Mouse (Mus musculus) kidney, embryonic 16.5 days (tissue): Measurements from ENCODE around the gene Gm5592. TPM values are rescaled to one million over a fixed set of nuclear protein-coding genes. Genes with fewer than 3 reads are reported as not detected.
"Not testable (repeated sequence)": the region's sequence is repeated elsewhere in the genome, so short reads cannot be mapped to it uniquely, and the experiment has no call there.

Experiments
- ATAC-seq: fragments of 200-750 bp; cut with Nextera tagmentation; 2 replicates; pipeline ENCODE4 v1.8.0; 2017; ENCODE audit warnings: moderate TSS enrichment; ENCODE audit not compliant: low FRiP score, low TSS enrichment
- H3K27ac ChIP-seq: fragments of 300-500 bp; sonication (generic); 2 replicates; pipeline ENCODE4 v1.5.1; 2014; ENCODE audit warnings: low read length
- H3K27me3 ChIP-seq: fragments of 300-500 bp; sonication (generic); 2 replicates; pipeline ENCODE4 v1.6.1; 2014; ENCODE audit warnings: low read length, control low read depth, mixed read lengths; ENCODE audit not compliant: insufficient read depth
- H3K36me3 ChIP-seq: fragments of 300-500 bp; sonication (generic); 2 replicates; pipeline ENCODE4 v1.6.1; 2014; ENCODE audit warnings: low read length, control low read depth, mixed read lengths; ENCODE audit not compliant: insufficient read depth
- H3K4me1 ChIP-seq: fragments of 300-500 bp; sonication (generic); 2 replicates; pipeline ENCODE4 v1.6.1; 2014; ENCODE audit warnings: low read length, control low read depth, mixed read lengths; ENCODE audit not compliant: insufficient read depth
- H3K4me2 ChIP-seq: fragments of 300-500 bp; sonication (generic); replicated peaks from 2 replicates; pipeline ENCODE4 v1.6.1; 2014; ENCODE audit warnings: low read depth, low read length
- H3K4me3 ChIP-seq: fragments of 300-500 bp; sonication (generic); 2 replicates; pipeline ENCODE4 v1.5.1; 2014; ENCODE audit warnings: mild to moderate bottlenecking, low read length
- H3K9ac ChIP-seq: fragments of 300-500 bp; sonication (generic); replicated peaks from 2 replicates; pipeline ENCODE4 v1.6.1; 2014; ENCODE audit warnings: low read length
- H3K9me3 ChIP-seq: fragments of 300-500 bp; sonication (generic); 2 replicates; pipeline ENCODE4 v1.6.1; 2016; ENCODE audit warnings: low read length, control low read depth
- WGBS: fragments of 180-500 bp; shearing (Covaris S2); extraction: QIAGEN DNeasy Blood & Tissue Kit; methylation state at CpG from one replicate; pipeline ENCODE4 v1.1.7; 2014; 5-methylcytosine and 5-hydroxymethylcytosine counted together
- polyA plus RNA-seq: library from polyadenylated mRNA; unstranded; fragments of >200 nt; fragmentation: Nextera tagmentation; extraction: Ambion mirVana; gene quantifications from 2 replicates; pipeline ENCODE4 v1.2.1, GENCODE M21; 2015

Gene Gm5592
- not detected in 2 replicates for polyA plus RNA-seq

DNA sequence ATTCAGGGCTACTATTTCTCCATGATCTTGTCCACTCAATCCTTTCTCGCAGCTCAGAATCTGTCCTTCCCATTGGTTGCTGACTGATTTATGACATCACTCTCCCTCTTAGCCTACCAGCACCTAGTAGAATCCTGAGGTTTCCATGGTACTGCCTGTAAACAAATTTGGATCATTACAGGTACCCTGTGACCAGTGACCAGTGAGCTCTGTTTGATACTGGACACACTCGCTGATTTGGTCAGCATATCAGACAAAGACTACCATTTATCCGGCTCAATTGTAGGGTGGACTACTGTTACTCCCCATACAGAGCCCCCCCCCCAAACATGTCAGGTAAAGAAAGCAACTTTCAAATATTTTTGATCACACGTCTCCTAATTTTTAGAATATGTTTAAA lies at the start of gene Gm5592:
Gm5592 (plus strand) TSS at position 301 of the 400 bp plus-strand sequence.
- H3K4me1 ChIP-seq, H3K4me2 ChIP-seq, ATAC-seq, H3K9ac ChIP-seq, H3K36me3 ChIP-seq, H3K27ac ChIP-seq, H3K9me3 ChIP-seq, H3K4me3 ChIP-seq, H3K27me3 ChIP-seq: not testable (repeated sequence)
- 84% methylated on average over 4 of the region's 4 CpGs for WGBS

DNA sequence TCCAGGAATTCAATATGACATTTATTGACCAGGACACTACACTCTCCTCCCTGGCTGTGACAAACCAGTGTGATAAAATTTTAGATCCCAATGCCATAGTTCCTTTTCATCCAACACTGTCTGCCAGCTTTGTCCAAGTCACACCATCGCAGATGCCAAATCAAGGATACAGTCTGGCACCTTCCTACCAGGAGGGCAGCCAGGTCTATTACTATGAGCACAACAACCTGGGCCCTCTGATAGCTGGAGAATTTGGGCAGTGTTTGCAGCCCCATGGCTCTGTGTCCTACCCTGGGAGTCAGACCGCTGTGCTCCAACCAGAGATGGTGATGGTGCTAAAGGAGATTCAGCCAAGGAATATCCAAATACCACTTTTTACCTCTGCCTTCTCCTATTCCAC lies 2.2 kb downstream of the Gm5592 start:
- H3K27ac ChIP-seq, H3K4me1 ChIP-seq, H3K36me3 ChIP-seq, H3K9ac ChIP-seq, H3K9me3 ChIP-seq, H3K4me3 ChIP-seq, ATAC-seq, H3K27me3 ChIP-seq, H3K4me2 ChIP-seq: not testable (repeated sequence)
- 94% methylated on average over 2 of the region's 2 CpGs for whole genome bisulfite sequencing

- H3K27ac ChIP-seq, H3K27me3 ChIP-seq, ATAC-seq, H3K4me1 ChIP-seq, H3K4me2 ChIP-seq, H3K9me3 ChIP-seq, H3K36me3 ChIP-seq, H3K9ac ChIP-seq, H3K4me3 ChIP-seq: not testable (repeated sequence)
- WGBS = no CpG with 5 or more reads among the region's 1 CpGs
Observed at GRCm38 (mm10) chr7:41157879-41158278, 4.2 kb downstream of the Gm5592 start.

DNA sequence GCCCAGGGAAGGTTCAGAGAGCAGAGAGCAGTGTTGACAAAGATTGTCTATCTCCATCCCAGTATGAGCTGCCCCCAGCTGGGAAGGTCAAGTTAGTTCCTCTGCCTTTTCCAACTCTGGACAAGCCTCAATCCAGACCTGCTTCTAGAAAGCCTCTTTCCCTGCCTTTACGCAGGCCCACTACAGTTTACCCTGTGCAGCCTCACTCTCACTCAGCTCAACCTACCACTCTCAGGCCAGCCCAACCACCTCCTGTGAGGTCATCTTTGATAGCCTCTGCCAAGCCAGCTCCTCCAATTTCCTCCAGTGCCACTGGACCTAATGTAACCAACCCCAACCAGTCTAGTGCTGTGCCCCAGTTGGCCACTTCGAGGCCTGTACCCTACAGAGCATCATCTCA lies 4.9 kb downstream of the Gm5592 start:
- H3K27ac ChIP-seq, H3K4me1 ChIP-seq, H3K36me3 ChIP-seq, H3K27me3 ChIP-seq, H3K4me2 ChIP-seq, H3K4me3 ChIP-seq, ATAC-seq, H3K9ac ChIP-seq, H3K9me3 ChIP-seq: not testable (repeated sequence)
- 80% methylated on average over 2 of the region's 2 CpGs for WGBS

GRCm38 (mm10) chr7:41193671-41194070 lies 40.0 kb downstream of the Gm5592 start:
- 56% methylated on average over 4 of the region's 4 CpGs for WGBS
- Histone ChIP-seq H3K9ac (no peak overlapping the region), H3K27me3 (no peaks in the 10 kb centered on the region), H3K4me1 (no peaks in the 10 kb centered on the region), H3K36me3 (no peaks in the 10 kb centered on the region), H3K27ac (no peak overlapping the region), H3K4me3 (no peak overlapping the region), H3K4me2 (no peak overlapping the region), H3K9me3 (no peaks in the 10 kb centered on the region; the same call in 1 of the 2 replicates)
- ATAC-seq = no peak

Other genes with a start within 250 kb of the Gm5592 start
- not detected in 2 replicates for gene 4930433I11Rik, start 166.3 kb upstream of the Gm5592 start, polyA plus RNA-seq
- gene Gm4884, start 121.1 kb upstream of the Gm5592 start, polyA plus RNA-seq = not detected in 2 replicates
- 13.0 and 13.9 TPM in 2 replicates for gene AI987944, start 239.5 kb downstream of the Gm5592 start, polyA plus RNA-seq